Mouse (Mus musculus): ENCODE measurements around the gene Thsd4. TPM values are rescaled to one million over a fixed set of nuclear protein-coding genes. Genes with fewer than 3 reads are reported as not detected.
"Not testable (repeated sequence)": the region's sequence is repeated elsewhere in the genome, so short reads cannot be mapped to it uniquely, and the experiment has no call there.

Gene Thsd4
- polyA plus RNA-seq, 1 experiment: 2.1 TPM

GRCm38 (mm10) chr9:60194905-60195304, 326.9 kb downstream of the Thsd4 start:
- WGBS: 86% methylated on average over 6 of the region's 6 CpGs
- no peak for DNase-seq (ENCODE audit: low read depth, low spot score)

- DNase-seq (ENCODE audit: low read depth, low spot score): no peak
- WGBS: 80% methylated on average over 5 of the region's 5 CpGs
Observed at GRCm38 (mm10) chr9:60192321-60192720, 329.5 kb downstream of the Thsd4 start.

- no peak for DNase-seq (ENCODE audit: low read depth, low spot score)
- 62% methylated on average over 2 of the region's 2 CpGs for WGBS
Observed at GRCm38 (mm10) chr9:60187437-60187836, 334.4 kb downstream of the Thsd4 start.

- 80% methylated on average over 7 of the region's 7 CpGs for WGBS
- no peak for DNase-seq (ENCODE audit: low read depth, low spot score)
Observed at GRCm38 (mm10) chr9:60186948-60187347, 334.9 kb downstream of the Thsd4 start.

- 63% methylated on average over 3 of the region's 3 CpGs for WGBS
- DNase-seq (ENCODE audit: low read depth, low spot score): no peak
Observed at GRCm38 (mm10) chr9:60184083-60184482, 337.8 kb downstream of the Thsd4 start.

- 90% methylated on average over 6 of the region's 6 CpGs for WGBS
Observed at GRCm38 (mm10) chr9:60182371-60182770, 339.5 kb downstream of the Thsd4 start.

GRCm38 (mm10) chr9:60180936-60181335, 340.9 kb downstream of the Thsd4 start:
- no peak for DNase-seq (ENCODE audit: low read depth, low spot score)
- 79% methylated on average over 3 of the region's 3 CpGs for WGBS

More at GRCm38 (mm10) chr9:60182371-60182770, 339.5 kb downstream of the Thsd4 start:
- no peak for DNase-seq (ENCODE audit: low read depth, low spot score)

GRCm38 (mm10) chr9:60180114-60180513, 341.7 kb downstream of the Thsd4 start:
- WGBS: 68% methylated on average over 6 of the region's 6 CpGs

GRCm38 (mm10) chr9:60176311-60176710, 345.5 kb downstream of the Thsd4 start:
- WGBS: 83% methylated on average over 3 of the region's 3 CpGs
- DNase-seq (ENCODE audit: low read depth, low spot score): no peak

More at GRCm38 (mm10) chr9:60180114-60180513, 341.7 kb downstream of the Thsd4 start:
- DNase-seq (ENCODE audit: low read depth, low spot score): no peak

GRCm38 (mm10) chr9:60172459-60173060, 349.3 kb downstream of the Thsd4 start:
- WGBS: 48% methylated on average over 9 of the region's 9 CpGs
- DNase-seq (ENCODE audit: low read depth, low spot score): not testable (repeated sequence)

GRCm38 (mm10) chr9:60166990-60167389, 354.9 kb downstream of the Thsd4 start:
- WGBS: 69% methylated on average over 4 of the region's 4 CpGs
- DNase-seq (ENCODE audit: low read depth, low spot score): no peak

GRCm38 (mm10) chr9:60160855-60161254, 361.0 kb downstream of the Thsd4 start:
- DNase-seq (ENCODE audit: low read depth, low spot score): no peak

GRCm38 (mm10) chr9:60160194-60160593, 361.7 kb downstream of the Thsd4 start:
- WGBS: 79% methylated on average over 7 of the region's 7 CpGs
- DNase-seq (ENCODE audit: low read depth, low spot score): no peak

More at GRCm38 (mm10) chr9:60160855-60161254, 361.0 kb downstream of the Thsd4 start:
- WGBS: 30% methylated on average over 5 of the region's 5 CpGs

- DNase-seq (ENCODE audit: low read depth, low spot score): no peak
- WGBS: 98% methylated on average over 1 of the region's 1 CpGs
Observed at GRCm38 (mm10) chr9:60152990-60153389, 368.9 kb downstream of the Thsd4 start.

- no peak for DNase-seq (ENCODE audit: low read depth, low spot score)
- 42% methylated on average over 11 of the region's 11 CpGs for WGBS
Observed at GRCm38 (mm10) chr9:60151897-60152627, 369.8 kb downstream of the Thsd4 start.

GRCm38 (mm10) chr9:60150511-60150910, 371.3 kb downstream of the Thsd4 start:
- WGBS: 86% methylated on average over 1 of the region's 1 CpGs
- DNase-seq (ENCODE audit: low read depth, low spot score): no peak

- 91% methylated on average over 7 of the region's 7 CpGs for WGBS
- DNase-seq (ENCODE audit: low read depth, low spot score): no peak
Observed at GRCm38 (mm10) chr9:60148988-60149387, 372.9 kb downstream of the Thsd4 start.

GRCm38 (mm10) chr9:60147401-60147800, 374.4 kb downstream of the Thsd4 start:
- no peak for DNase-seq (ENCODE audit: low read depth, low spot score)
- 43% methylated on average over 4 of the region's 4 CpGs for WGBS

- no peak for DNase-seq (ENCODE audit: low read depth, low spot score)
- 91% methylated on average over 6 of the region's 6 CpGs for WGBS
Observed at GRCm38 (mm10) chr9:60143816-60144215, 378.0 kb downstream of the Thsd4 start.

GRCm38 (mm10) chr9:60141081-60141514, 380.7 kb downstream of the Thsd4 start:
- no peak for DNase-seq (ENCODE audit: low read depth, low spot score)
- 75% methylated on average over 7 of the region's 7 CpGs for WGBS

- 63% methylated on average over 6 of the region's 6 CpGs for WGBS
- DNase-seq (ENCODE audit: low read depth, low spot score): no peak
Observed at GRCm38 (mm10) chr9:60140411-60140810, 381.4 kb downstream of the Thsd4 start.
